Mouse (Mus musculus) midbrain, embryonic 11.5 days (tissue): Measurements from ENCODE around the gene Ldlrad3. TPM values are rescaled to one million over a fixed set of nuclear protein-coding genes. Genes with fewer than 3 reads are reported as not detected.

Experiments used
- ATAC-seq: fragments of 200-750 bp; cut with Nextera tagmentation; 2 replicates; pipeline ENCODE4 v1.8.0; 2017; ENCODE audit warnings: moderate TSS enrichment, moderate library complexity; ENCODE audit not compliant: low FRiP score
- DNase-seq: peaks from one replicate; pipeline ENCODE4 v3.0.0; 2015; ENCODE audit warnings: low spot score; ENCODE audit errors: missing footprints
- H3K27ac ChIP-seq: fragments of 300-500 bp; sonication (generic); 2 replicates; pipeline ENCODE4 v1.5.1; 2014; ENCODE audit warnings: low read depth, low read length
- H3K27me3 ChIP-seq: fragments of 300-500 bp; sonication (generic); 2 replicates; pipeline ENCODE4 v1.6.1; 2014; ENCODE audit warnings: mild to moderate bottlenecking, low read length, moderate library complexity, mixed read lengths; ENCODE audit not compliant: control insufficient read depth, insufficient read depth
- H3K36me3 ChIP-seq: fragments of 300-500 bp; sonication (generic); 2 replicates; pipeline ENCODE4 v1.6.1; 2014; ENCODE audit warnings: mild to moderate bottlenecking, low read length, moderate library complexity, mixed read lengths; ENCODE audit not compliant: control insufficient read depth, insufficient read depth
- H3K4me1 ChIP-seq: fragments of 300-500 bp; sonication (generic); 2 replicates; pipeline ENCODE4 v1.6.1; 2014; ENCODE audit warnings: low read length; ENCODE audit not compliant: control insufficient read depth, insufficient read depth
- H3K4me2 ChIP-seq: fragments of 300-500 bp; sonication (generic); 2 replicates; pipeline ENCODE4 v1.6.1; 2014; ENCODE audit warnings: mild to moderate bottlenecking, moderate library complexity
- H3K4me3 ChIP-seq: fragments of 300-500 bp; sonication (generic); 2 replicates; pipeline ENCODE4 v1.5.1; 2014; ENCODE audit warnings: low read depth, low read length
- H3K9ac ChIP-seq: fragments of 300-500 bp; sonication (generic); 2 replicates; pipeline ENCODE4 v1.6.1; 2014; ENCODE audit warnings: low read length
- H3K9me3 ChIP-seq: fragments of 300-500 bp; sonication (generic); 2 replicates; pipeline ENCODE4 v1.6.1; 2016; ENCODE audit warnings: low read length; ENCODE audit not compliant: control insufficient read depth
- WGBS: fragments of 180-500 bp; shearing (Covaris S2); extraction: QIAGEN DNeasy Blood & Tissue Kit; methylation state at CpG from one replicate; pipeline ENCODE4 v1.1.7; 2014; 5-methylcytosine and 5-hydroxymethylcytosine counted together
- polyA plus RNA-seq: library from polyadenylated mRNA; unstranded; fragments of >200 nt; fragmentation: Nextera tagmentation; extraction: Ambion mirVana; gene quantifications from 2 replicates; pipeline ENCODE4 v1.2.1, GENCODE M21; 2014

Ldlrad3 gene
- polyA plus RNA-seq, 1 experiment from 2014 or later: 53.1 TPM

DNA sequence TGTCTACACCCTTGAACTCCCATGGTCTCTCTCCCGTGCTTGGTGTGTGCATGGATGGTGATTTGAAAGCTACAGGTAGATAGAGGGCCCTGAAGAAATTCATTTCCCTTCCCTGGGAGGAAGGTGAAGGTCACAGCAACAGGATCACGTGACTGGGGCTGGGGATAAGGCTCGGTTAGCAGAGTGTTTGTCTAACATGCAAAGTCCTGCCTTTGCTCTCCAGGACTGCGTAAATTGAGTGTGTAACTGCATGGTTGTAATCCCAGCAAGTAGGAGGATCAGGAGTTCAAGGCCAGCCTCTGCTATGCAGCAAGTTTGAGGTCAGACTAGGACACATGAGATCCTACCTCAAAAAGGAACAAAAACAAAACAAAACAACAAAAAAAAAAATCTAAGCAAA, 32.7 kb downstream of the Ldlrad3 start:
- Histone ChIP-seq H3K27me3 (no peaks in the 10 kb centered on the region), H3K4me3 (no peak overlapping the region), H3K36me3 (no peaks in the 10 kb centered on the region), H3K9me3 (no peaks in the 10 kb centered on the region), H3K4me1 (no peaks in the 10 kb centered on the region), H3K4me2 (no peak overlapping the region), H3K27ac (no peak overlapping the region), H3K9ac (no peak overlapping the region)
- 89% methylated on average over 4 of the region's 4 CpGs for WGBS
- ATAC-seq (no peak), DNase-seq (no peak)

DNA sequence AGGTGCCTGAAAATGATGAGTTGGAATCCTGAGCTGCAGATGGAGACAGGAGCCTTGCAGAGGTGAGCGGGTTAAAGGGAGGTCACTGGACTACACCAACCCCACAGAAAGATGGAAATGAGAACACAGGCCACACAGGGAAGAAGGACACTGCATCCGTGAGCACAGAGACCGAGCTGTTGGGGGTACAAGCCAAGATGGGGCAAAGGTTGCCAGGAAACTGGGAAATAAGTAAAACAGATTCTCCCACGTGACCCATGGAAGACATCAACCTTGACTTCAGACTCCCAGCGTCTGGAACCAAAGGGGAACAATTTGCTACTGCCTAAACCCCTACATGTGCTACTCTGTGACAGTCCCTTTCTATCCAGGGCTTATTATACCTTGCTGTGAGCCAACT, 33.3 kb downstream of the Ldlrad3 start:
- 83% methylated on average over 5 of the region's 5 CpGs for WGBS
- no peaks in the 10 kb centered on the region for H3K36me3 ChIP-seq
- ATAC-seq (no peak), DNase-seq (no peak)
- no peak overlapping the region for H3K9ac ChIP-seq
- no peaks in the 10 kb centered on the region for H3K27me3 ChIP-seq
- H3K9me3 ChIP-seq: no peaks in the 10 kb centered on the region
- no peaks in the 10 kb centered on the region for H3K4me1 ChIP-seq
- H3K27ac ChIP-seq: no peak overlapping the region
- no peak overlapping the region for H3K4me2 ChIP-seq
- H3K4me3 ChIP-seq: no peak overlapping the region

GRCm38 (mm10) chr2:102149058-102149457, 37.1 kb downstream of the Ldlrad3 start:
- Histone ChIP-seq H3K9me3 (no peaks in the 10 kb centered on the region), H3K36me3 (no peaks in the 10 kb centered on the region), H3K27ac (no peak overlapping the region), H3K27me3 (no peaks in the 10 kb centered on the region), H3K4me1 (no peaks in the 10 kb centered on the region), H3K4me3 (no peak overlapping the region), H3K9ac (no peak overlapping the region), H3K4me2 (no peak overlapping the region)
- DNase-seq: no peak
- WGBS: 89% methylated on average over 2 of the region's 2 CpGs
- ATAC-seq: no peak

DNA sequence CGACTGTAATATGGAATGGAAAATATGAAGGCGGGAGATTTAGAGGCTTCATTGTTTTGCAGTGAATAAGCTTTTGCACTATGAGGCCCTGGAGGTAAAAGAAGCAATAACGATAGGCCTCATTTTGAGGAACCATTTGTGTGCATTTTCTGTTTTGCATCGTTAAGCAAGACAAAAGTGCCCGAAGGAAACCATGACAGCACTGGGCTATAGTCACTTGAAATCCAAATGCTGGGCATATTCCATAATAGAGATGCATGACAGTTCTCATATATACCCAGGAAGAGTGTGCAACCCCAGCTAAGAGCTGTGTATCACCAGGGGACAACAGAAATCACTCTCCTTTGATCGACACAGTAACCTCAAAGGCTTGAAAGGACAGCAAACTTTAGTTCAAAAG, 38.1 kb downstream of the Ldlrad3 start:
- Histone ChIP-seq H3K9ac (no peak overlapping the region), H3K36me3 (no peaks in the 10 kb centered on the region), H3K27ac (no peak overlapping the region), H3K4me1 (no peaks in the 10 kb centered on the region; the same call in 1 of the 2 replicates), H3K4me2 (no peak overlapping the region), H3K9me3 (no peaks in the 10 kb centered on the region), H3K27me3 (no peaks in the 10 kb centered on the region), H3K4me3 (no peak overlapping the region)
- WGBS: 92% methylated on average over 6 of the region's 6 CpGs
- no peak for DNase-seq
- ATAC-seq: no peak

GRCm38 (mm10) chr2:102147561-102147960, 38.6 kb downstream of the Ldlrad3 start:
- Histone ChIP-seq H3K4me3 (no peak overlapping the region), H3K4me1 (no peaks in the 10 kb centered on the region; the same call in 1 of the 2 replicates), H3K27ac (no peak overlapping the region), H3K27me3 (no peaks in the 10 kb centered on the region), H3K4me2 (no peak overlapping the region), H3K9ac (no peak overlapping the region), H3K9me3 (no peaks in the 10 kb centered on the region), H3K36me3 (no peaks in the 10 kb centered on the region)
- 74% methylated on average over 4 of the region's 4 CpGs for WGBS
- ATAC-seq (no peak), DNase-seq (no peak)

DNA sequence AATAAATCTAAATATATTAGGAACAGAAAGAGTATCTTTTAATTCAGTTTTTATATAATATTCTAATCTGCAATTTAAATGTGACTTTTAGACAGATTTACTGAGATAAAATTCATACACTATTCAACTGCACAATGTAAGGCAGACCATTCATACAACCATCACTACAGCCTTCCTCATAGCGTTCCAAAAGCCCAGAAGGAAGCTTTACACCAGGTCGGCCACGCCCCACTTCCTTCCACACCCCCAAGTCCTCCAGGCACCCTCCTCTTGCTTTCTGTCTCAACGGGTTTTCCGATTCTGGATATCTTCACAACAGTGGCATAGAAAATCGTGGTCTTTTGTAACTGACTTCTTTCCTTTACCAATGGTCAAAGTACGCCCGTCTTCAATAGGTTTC, 39.8 kb downstream of the Ldlrad3 start:
- no peak for ATAC-seq
- Histone ChIP-seq H3K36me3 (no peaks in the 10 kb centered on the region), H3K27me3 (no peaks in the 10 kb centered on the region), H3K4me1 (no peaks in the 10 kb centered on the region; the same call in none of the 2 replicates), H3K9ac (no peak overlapping the region), H3K9me3 (no peaks in the 10 kb centered on the region), H3K27ac (no peak overlapping the region), H3K4me3 (no peak overlapping the region), H3K4me2 (no peak overlapping the region)
- no peak for DNase-seq
- WGBS: 95% methylated on average over 8 of the region's 8 CpGs

- DNase-seq: no peak
- Histone ChIP-seq H3K9me3 (no peaks in the 10 kb centered on the region), H3K27ac (no peak overlapping the region), H3K4me2 (no peak overlapping the region), H3K4me1 (no peaks in the 10 kb centered on the region; the same call in none of the 2 replicates), H3K9ac (no peak overlapping the region), H3K36me3 (no peaks in the 10 kb centered on the region), H3K4me3 (no peak overlapping the region), H3K27me3 (no peaks in the 10 kb centered on the region)
- no peak for ATAC-seq
- 84% methylated on average over 3 of the region's 3 CpGs for WGBS
These were observed 41.1 kb downstream of the Ldlrad3 start for GRCm38 (mm10) chr2:102145036-102145435.

DNA sequence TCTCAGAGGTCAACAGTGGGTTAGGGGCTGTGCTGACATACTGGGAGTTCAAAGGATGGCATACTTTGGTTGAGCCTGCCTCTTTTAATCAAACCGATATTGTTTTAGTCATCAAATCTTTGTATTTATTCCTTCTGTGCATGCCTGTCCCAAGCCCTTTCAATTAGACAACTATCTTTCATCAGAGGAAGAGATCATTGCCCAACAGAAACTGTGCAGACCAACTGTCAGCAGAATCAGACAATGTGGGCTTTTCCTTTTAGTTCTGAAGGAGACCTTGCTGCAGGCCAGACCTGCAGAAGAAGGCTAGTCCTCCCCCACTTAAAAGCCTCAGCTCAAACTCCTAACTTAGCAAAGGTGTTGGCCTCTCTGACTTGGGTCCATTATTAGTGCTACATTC, 41.9 kb downstream of the Ldlrad3 start:
- H3K4me2 ChIP-seq: no peak overlapping the region
- no peak overlapping the region for H3K9ac ChIP-seq
- H3K27ac ChIP-seq: no peak overlapping the region
- H3K27me3 ChIP-seq: no peaks in the 10 kb centered on the region
- ATAC-seq (no peak), DNase-seq (no peak)
- no peaks in the 10 kb centered on the region; the same call in none of the 2 replicates for H3K4me1 ChIP-seq
- no peaks in the 10 kb centered on the region for H3K36me3 ChIP-seq
- H3K9me3 ChIP-seq: no peaks in the 10 kb centered on the region
- H3K4me3 ChIP-seq: no peak overlapping the region
- 86% methylated on average over 1 of the region's 1 CpGs for WGBS

- DNase-seq (no peak), ATAC-seq (peak; percentile 28; the same call in 1 of the 2 replicates)
- Histone ChIP-seq H3K27me3 (no peaks in the 10 kb centered on the region), H3K36me3 (no peaks in the 10 kb centered on the region), H3K27ac (no peak overlapping the region), H3K9ac (no peak overlapping the region), H3K9me3 (no peaks in the 10 kb centered on the region), H3K4me1 (peaks cover 13% of the 10 kb centered on the region), H3K4me2 (no peak overlapping the region), H3K4me3 (no peak overlapping the region)
- 66% methylated on average over 14 of the region's 14 CpGs for WGBS
These were observed 43.4 kb downstream of the Ldlrad3 start for GRCm38 (mm10) chr2:102142654-102143271.
